Mouse (Mus musculus) embryonic stem cell, embryonic (primary cell): ENCODE data around the gene Fmn2.

Experiments
- CTCF ChIA-PET, 4 experiments: fragments of 300-600 bp in 2 of 4; fragments of 350-600 bp in 2 of 4; sonication (Branson Sonifier 250); formaldehyde crosslinking; loops; one replicate each; lab custom pipeline; 2022; ENCODE audit warnings: inconsistent platforms in 2 of 4; lab: Charles Lee
- POLR2A ChIA-PET, 4 experiments: fragments of 300-600 bp in 2 of 4; fragments of 350-600 bp in 2 of 4; sonication (Branson Sonifier 250); formaldehyde crosslinking; loops; one replicate each; lab custom pipeline; 2022; ENCODE audit warnings: antibody characterized with exemption in 4 of 4, inconsistent platforms in 1 of 4; lab: Charles Lee

Fmn2 gene

GRCm38 (mm10) chr1:174501661-174502030 is at the start of gene Fmn2:
Fmn2 (plus strand) TSS chr1:174501825.
- POLR2A ChIA-PET = interaction anchor here in 2 of 4 experiments (1.0 to 11.1 kb wide), 8 partner anchors 8 to 36 kb away, joined by 3 to 103 read pairs (median 4); no protein-coding TSS in a partner anchor
- CTCF ChIA-PET = interaction anchor here in 1 of 4 experiments (2.1 kb wide), 1 partner anchor 32 kb away, joined by 6 read pairs; no protein-coding TSS in a partner anchor

GRCm38 (mm10) chr1:174455100-174455499 is 46.5 kb upstream of the Fmn2 start:
- CTCF ChIA-PET = interaction anchor here in 2 of 4 experiments (0.7 to 1.0 kb wide), 2 partner anchors 15 to 285 kb away, joined by 4 to 7 read pairs; no protein-coding TSS in a partner anchor
- POLR2A ChIA-PET = interaction anchor here in 1 of 4 experiments (0.7 kb wide), 1 partner anchor 282 kb away, joined by 3 read pairs; no protein-coding TSS in a partner anchor

- ChIA-PET CTCF (no interaction called here), POLR2A (no interaction called here)
Observed at GRCm38 (mm10) chr1:174465385-174465784, 36.2 kb upstream of the Fmn2 start.

- ChIA-PET CTCF (interaction anchor here in 2 of 4 experiments (0.7 to 1.1 kb wide), 3 partner anchors 39 to 1034 kb away, joined by 3 to 8 read pairs (median 5); no protein-coding TSS in a partner anchor), POLR2A (interaction anchor here in 1 of 4 experiments (0.6 kb wide), 1 partner anchor 28 kb away, joined by 3 read pairs; no protein-coding TSS in a partner anchor)
Observed at GRCm38 (mm10) chr1:174466240-174466639, 35.4 kb upstream of the Fmn2 start.

- ChIA-PET POLR2A (interaction anchor here in 1 of 4 experiments (1.0 to 1.6 kb wide), 6 partner anchors 14 to 84 kb away, joined by 3 to 7 read pairs (median 4); partner anchors contain the start of gene Fmn2), CTCF (interaction anchor here (0.6 to 2.4 kb wide), 29 partner anchors 15 to 1444 kb away, joined by 3 to 13 read pairs (median 4); partner anchors contain the start of gene Fmn2 (in 1 of the 4))
Observed at GRCm38 (mm10) chr1:174469736-174470135, 31.9 kb upstream of the Fmn2 start.

- ChIA-PET POLR2A (interaction anchor here in 1 of 4 experiments (8.3 kb wide), 1 partner anchor 18 kb away, joined by 103 read pairs; the partner anchor contains the start of gene Fmn2), CTCF (no interaction called here)
Observed at GRCm38 (mm10) chr1:174482567-174482966, 19.1 kb upstream of the Fmn2 start.

- CTCF ChIA-PET = interaction anchor here in 2 of 4 experiments (0.6 to 0.7 kb wide), 2 partner anchors 34 to 1368 kb away, joined by 3 to 12 read pairs; no protein-coding TSS in a partner anchor
- POLR2A ChIA-PET = interaction anchor here in 3 of 4 experiments (0.6 to 11.1 kb wide), 9 partner anchors 8 to 1723 kb away, joined by 3 to 103 read pairs (median 4); no protein-coding TSS in a partner anchor
Observed at GRCm38 (mm10) chr1:174500064-174500463, 1.6 kb upstream of the Fmn2 start.

GRCm38 (mm10) chr1:174501011-174501410 is 614 bp upstream of the Fmn2 start:
- ChIA-PET CTCF (interaction anchor here in 1 of 4 experiments (2.1 kb wide), 1 partner anchor 31 kb away, joined by 6 read pairs; no protein-coding TSS in a partner anchor), POLR2A (interaction anchor here in 1 of 4 experiments (1.1 to 11.1 kb wide), 5 partner anchors 12 to 31 kb away, joined by 3 to 103 read pairs (median 4); no protein-coding TSS in a partner anchor)

GRCm38 (mm10) chr1:174502031-174502845 is 613 bp downstream of the Fmn2 start:
- CTCF ChIA-PET = interaction anchor here in 2 of 4 experiments (0.6 to 2.1 kb wide), 2 partner anchors 32 to 1358 kb away, joined by 5 to 6 read pairs; no protein-coding TSS in a partner anchor
- POLR2A ChIA-PET = interaction anchor here in 3 of 4 experiments (0.6 to 11.1 kb wide), 12 partner anchors 8 to 35 kb away, joined by 3 to 103 read pairs (median 4); no protein-coding TSS in a partner anchor

- CTCF ChIA-PET = interaction anchor here in 2 of 4 experiments (0.6 to 2.1 kb wide), 2 partner anchors 33 to 1357 kb away, joined by 5 to 6 read pairs; no protein-coding TSS in a partner anchor
- POLR2A ChIA-PET = interaction anchor here in 3 of 4 experiments (0.6 to 11.1 kb wide), 10 partner anchors 9 to 32 kb away, joined by 3 to 103 read pairs (median 6); no protein-coding TSS in a partner anchor
Observed at GRCm38 (mm10) chr1:174502846-174503745, 1.5 kb downstream of the Fmn2 start.

GRCm38 (mm10) chr1:174508571-174509110 is 7.0 kb downstream of the Fmn2 start:
- POLR2A ChIA-PET = interaction anchor here in 2 of 4 experiments (0.6 to 1.6 kb wide), 4 partner anchors 8 to 130 kb away, joined by 3 to 6 read pairs (median 4); no protein-coding TSS in a partner anchor
- CTCF ChIA-PET = no interaction called here

- ChIA-PET POLR2A (interaction anchor here in 1 of 4 experiments (2.5 kb wide), 1 partner anchor 12 kb away, joined by 11 read pairs; the partner anchor contains the start of gene Fmn2), CTCF (no interaction called here)
Observed at GRCm38 (mm10) chr1:174513419-174513818, 11.8 kb downstream of the Fmn2 start.

- POLR2A ChIA-PET = interaction anchor here in 2 of 4 experiments (0.6 to 1.7 kb wide), 11 partner anchors 9 to 194 kb away, joined by 3 to 13 read pairs (median 3); no protein-coding TSS in a partner anchor
- CTCF ChIA-PET = interaction anchor here in 1 of 4 experiments (1.4 kb wide), 1 partner anchor 32 kb away, joined by 5 read pairs; no protein-coding TSS in a partner anchor
Observed at GRCm38 (mm10) chr1:174521976-174522770, 20.5 kb downstream of the Fmn2 start.

- CTCF ChIA-PET = interaction anchor here in 2 of 4 experiments (0.7 to 1.4 kb wide), 2 partner anchors 31 to 95 kb away, joined by 3 to 5 read pairs; no protein-coding TSS in a partner anchor
- POLR2A ChIA-PET = interaction anchor here in 2 of 4 experiments (0.6 to 1.7 kb wide), 8 partner anchors 9 to 46 kb away, joined by 3 to 13 read pairs (median 3); no protein-coding TSS in a partner anchor
Observed at GRCm38 (mm10) chr1:174522809-174523511, 21.3 kb downstream of the Fmn2 start.

GRCm38 (mm10) chr1:174523512-174523828 is 21.8 kb downstream of the Fmn2 start:
- POLR2A ChIA-PET = interaction anchor here in 1 of 4 experiments (1.1 to 1.2 kb wide), 2 partner anchors 23 to 26 kb away, joined by 3 read pairs; no protein-coding TSS in a partner anchor

More at GRCm38 (mm10) chr1:174523512-174523828, 21.8 kb downstream of the Fmn2 start:
- CTCF ChIA-PET = interaction anchor here in 1 of 4 experiments (0.7 kb wide), 1 partner anchor 95 kb away, joined by 3 read pairs; no protein-coding TSS in a partner anchor
